Mouse (Mus musculus) spleen, adult 2 months (tissue): Measurements from ENCODE around the gene Fmo1. TPM values are rescaled to one million over a fixed set of nuclear protein-coding genes. Genes with fewer than 3 reads are reported as not detected.
"Not testable (repeated sequence)": the region's sequence is repeated elsewhere in the genome, so short reads cannot be mapped to it uniquely, and the experiment has no call there.

Experiments
- DNase-seq, 2 experiments: peaks; one replicate each; pipeline versions ENCODE4 v3.0.0 to v3.0.0-alpha.2; 2012 to 2021; ENCODE audit warnings: low spot score in 2 of 2, low read depth in 1 of 2
- H3K27ac ChIP-seq: fragments of 200-500 bp; 2 replicates; pipeline ENCODE4 v1.5.1; 2012; ENCODE audit warnings: low read length, inconsistent platforms; ENCODE audit not compliant: insufficient read depth
- H3K27me3 ChIP-seq: fragments of 200-500 bp; 2 replicates; pipeline ENCODE4 v1.6.1; 2012; ENCODE audit warnings: mild to moderate bottlenecking, moderate library complexity, low read length, inconsistent platforms; ENCODE audit not compliant: control insufficient read depth, insufficient read depth
- H3K36me3 ChIP-seq: fragments of 200-500 bp; 2 replicates; pipeline ENCODE4 v1.6.1; 2012; ENCODE audit warnings: mild to moderate bottlenecking, low read length, inconsistent platforms; ENCODE audit not compliant: control insufficient read depth, insufficient read depth
- H3K4me1 ChIP-seq: fragments of 200-500 bp; 2 replicates; pipeline ENCODE4 v1.6.1; 2011; ENCODE audit warnings: inconsistent platforms; ENCODE audit not compliant: control insufficient read depth, insufficient read depth, insufficient read length
- H3K4me3 ChIP-seq: fragments of 200-500 bp; 2 replicates; pipeline ENCODE4 v1.5.1; 2011; ENCODE audit warnings: mild to moderate bottlenecking, inconsistent platforms; ENCODE audit not compliant: insufficient read depth, insufficient read length; ENCODE audit errors: extremely low read depth
- CTCF ChIP-seq: fragments of 200-500 bp; IDR thresholded peaks from 2 replicates; pipeline ENCODE4 v1.5.1; 2011; ENCODE audit warnings: mild to moderate bottlenecking, inconsistent platforms; ENCODE audit not compliant: insufficient read depth, insufficient read length, insufficient replicate concordance; ENCODE audit errors: extremely low read depth
- POLR2A ChIP-seq: fragments of 200-500 bp; IDR thresholded peaks from 2 replicates; pipeline ENCODE4 v1.6.1; 2011; ENCODE audit warnings: low read depth, low read length, inconsistent platforms
- WGBS: fragments of 180-500 bp; shearing (Covaris S2); methylation state at CpG from one replicate; pipeline ENCODE4 v1.1.7; 2018; 5-methylcytosine and 5-hydroxymethylcytosine counted together
- polyA plus RNA-seq: library from polyadenylated mRNA; depleted of rRNA; stranded (reverse); fragments of >200 nt; gene quantifications from 2 replicates; pipeline ENCODE4 v1.2.3, GENCODE M21; 2012; rRNA removed

Fmo1 gene
- polyA plus RNA-seq, 1 experiment, result 1.0 TPM

DNA sequence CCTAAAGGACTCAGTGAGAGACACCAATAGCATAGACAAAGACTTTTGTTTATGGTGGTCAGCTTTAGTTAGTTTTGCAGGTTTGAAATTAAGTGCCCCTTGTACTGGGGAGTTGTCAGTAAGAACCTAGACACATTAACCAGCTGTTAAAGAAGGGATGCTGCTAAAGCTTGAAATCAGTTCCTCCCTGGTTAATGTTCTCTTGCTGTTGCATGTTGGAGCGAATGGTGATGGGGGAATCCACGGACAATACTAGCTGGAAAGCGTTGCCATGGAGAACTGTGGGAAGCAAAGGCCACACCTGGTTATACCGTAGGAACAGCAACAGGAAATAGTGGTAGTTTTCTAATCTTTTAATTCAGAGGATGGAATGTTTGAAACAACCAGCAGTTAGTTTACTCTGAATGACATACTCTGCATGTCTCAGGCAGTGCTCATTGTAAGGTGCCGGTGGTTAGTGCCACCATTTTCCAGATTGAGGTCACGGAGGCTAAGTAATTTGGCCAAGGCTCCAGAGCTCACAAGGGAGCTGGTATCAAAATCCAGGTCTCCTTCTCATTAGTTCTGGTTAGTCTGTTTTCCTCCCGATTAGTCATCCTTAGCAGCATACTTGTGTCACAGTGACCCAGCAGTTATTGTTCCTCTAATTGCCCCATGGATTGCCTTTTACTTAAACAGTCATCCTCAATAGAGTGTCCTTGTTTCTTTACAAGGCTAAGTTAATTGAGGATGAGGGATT is 73.9 kb downstream of the Fmo1 start:
- Histone ChIP-seq H3K27ac (no peak overlapping the region), H3K36me3 (no peaks in the 10 kb centered on the region), H3K27me3 (no peaks in the 10 kb centered on the region; the same call in 1 of the 2 replicates), H3K4me1 (no peaks in the 10 kb centered on the region), H3K4me3 (no peak overlapping the region)
- DNase-seq, result no peak
- TF ChIP-seq CTCF (no peak), POLR2A (no peak)
- WGBS, result 79% methylated on average over 7 of the region's 7 CpGs

DNA sequence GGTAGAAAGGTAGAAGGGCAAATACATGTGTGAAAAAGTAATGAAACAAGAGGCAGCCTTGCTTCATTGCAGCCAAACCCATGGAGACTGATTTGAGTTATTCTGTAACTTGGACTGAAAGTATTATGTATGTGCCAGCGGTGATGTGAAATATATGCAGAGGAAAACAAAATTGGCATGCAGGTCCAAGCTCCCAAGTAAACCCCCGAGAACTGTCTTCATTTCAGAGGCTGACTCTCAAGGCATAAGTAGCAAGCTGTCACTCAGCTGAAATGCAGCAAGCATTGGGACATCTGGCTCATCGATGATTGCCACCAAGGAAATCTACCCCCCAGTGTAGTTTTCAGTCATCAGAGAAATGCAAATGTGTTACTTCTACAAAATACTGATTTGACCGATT is 81.2 kb downstream of the Fmo1 start:
- H3K4me3 ChIP-seq, result no peak overlapping the region
- 81% methylated on average over 4 of the region's 4 CpGs for WGBS
- H3K27ac ChIP-seq, result no peak overlapping the region
- H3K36me3 ChIP-seq, result no peaks in the 10 kb centered on the region
- no peak for DNase-seq
- no peaks in the 10 kb centered on the region for H3K4me1 ChIP-seq
- no peaks in the 10 kb centered on the region for H3K27me3 ChIP-seq
- no peak for TF ChIP-seq CTCF
- TF ChIP-seq POLR2A, result no peak

DNA sequence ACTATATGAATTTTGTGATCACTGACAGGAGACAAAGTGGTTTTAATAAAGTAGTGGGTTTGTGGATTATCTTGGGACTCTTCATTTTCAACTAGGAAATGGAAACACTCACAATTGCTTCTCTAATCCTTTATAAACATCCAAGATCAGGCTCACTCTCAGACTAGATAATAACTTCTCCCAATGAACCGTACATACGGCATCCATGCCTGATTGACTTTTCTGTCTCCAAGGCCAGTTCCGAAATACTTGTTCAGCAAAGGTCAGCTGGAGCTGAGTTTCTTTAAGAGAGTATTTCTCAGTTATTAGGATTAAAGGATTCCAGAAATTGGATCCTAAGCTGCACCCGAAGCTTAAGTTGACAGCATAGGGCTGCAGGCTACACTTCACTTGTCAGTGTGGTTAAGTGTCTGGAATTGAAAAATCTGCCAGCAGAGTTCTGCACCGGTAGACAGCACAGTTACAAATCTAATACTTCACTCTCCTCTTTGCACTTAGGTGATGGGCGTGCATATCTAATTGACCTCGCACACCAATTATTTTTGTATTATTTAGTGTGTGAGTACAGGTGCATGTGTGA is 82.7 kb downstream of the Fmo1 start:
- no peak overlapping the region for H3K27ac ChIP-seq
- no peak for DNase-seq
- no peaks in the 10 kb centered on the region for H3K4me1 ChIP-seq
- 92% methylated on average over 7 of the region's 7 CpGs for WGBS
- TF ChIP-seq CTCF (no peak), POLR2A (no peak)
- H3K27me3 ChIP-seq, result no peaks in the 10 kb centered on the region
- no peaks in the 10 kb centered on the region for H3K36me3 ChIP-seq
- no peak overlapping the region for H3K4me3 ChIP-seq

DNA sequence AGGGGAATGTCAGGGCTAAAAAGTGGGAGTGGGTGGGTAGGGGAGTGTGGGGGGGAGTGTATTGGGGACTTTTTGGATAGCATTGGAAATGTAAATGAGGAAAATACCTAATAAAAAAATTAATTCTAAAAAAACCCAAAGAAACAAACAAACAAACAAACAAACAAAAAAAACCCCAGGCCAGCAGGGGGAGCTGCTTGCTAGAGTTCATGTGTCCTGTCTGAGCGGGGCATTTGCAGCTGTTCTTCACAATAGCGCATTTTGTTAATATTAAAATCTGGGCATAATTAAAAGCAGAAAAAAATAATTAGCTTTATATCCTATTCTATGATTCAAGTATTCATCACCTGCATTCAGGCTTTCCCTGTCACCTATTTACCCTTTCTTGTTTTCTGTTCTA is 85.4 kb downstream of the Fmo1 start:
- H3K4me1 ChIP-seq, H3K4me3 ChIP-seq, H3K36me3 ChIP-seq, DNase-seq, H3K27me3 ChIP-seq, H3K27ac ChIP-seq: not testable (repeated sequence)
- 99% methylated on average over 2 of the region's 2 CpGs for WGBS

Other genes with a start within 250 kb of the Fmo1 start
- gene Myoc, start 227.5 kb downstream of the Fmo1 start, polyA plus RNA-seq, result not detected in 2 replicates
- gene Myocos, start 208.4 kb downstream of the Fmo1 start, polyA plus RNA-seq, result not detected in 2 replicates
- gene Prrc2c, start 126.1 kb downstream of the Fmo1 start, polyA plus RNA-seq, result 43.9 and 46.8 TPM in 2 replicates
- gene Fmo4, start 52.6 kb downstream of the Fmo1 start, polyA plus RNA-seq, result not detected in 2 replicates
- gene Fmo2, start 32.1 kb upstream of the Fmo1 start, polyA plus RNA-seq, result 0.77 and 0.84 TPM in 2 replicates
- not detected in 2 replicates for gene Fmo6, start 70.9 kb upstream of the Fmo1 start, polyA plus RNA-seq
- 0.09 TPM in 1 of 2 replicates, not detected in the other for gene Fmo3, start 117.9 kb upstream of the Fmo1 start, polyA plus RNA-seq
- not detected in 2 replicates for gene Mroh9, start 219.1 kb upstream of the Fmo1 start, polyA plus RNA-seq